Mouse (Mus musculus) heart, adult 11 months (tissue): ENCODE results near the gene Hmcn1.

ENCODE experiments used
- DNase-seq: peaks from one replicate; pipeline ENCODE4 v3.0.0; 2022

The Hmcn1 gene

DNA sequence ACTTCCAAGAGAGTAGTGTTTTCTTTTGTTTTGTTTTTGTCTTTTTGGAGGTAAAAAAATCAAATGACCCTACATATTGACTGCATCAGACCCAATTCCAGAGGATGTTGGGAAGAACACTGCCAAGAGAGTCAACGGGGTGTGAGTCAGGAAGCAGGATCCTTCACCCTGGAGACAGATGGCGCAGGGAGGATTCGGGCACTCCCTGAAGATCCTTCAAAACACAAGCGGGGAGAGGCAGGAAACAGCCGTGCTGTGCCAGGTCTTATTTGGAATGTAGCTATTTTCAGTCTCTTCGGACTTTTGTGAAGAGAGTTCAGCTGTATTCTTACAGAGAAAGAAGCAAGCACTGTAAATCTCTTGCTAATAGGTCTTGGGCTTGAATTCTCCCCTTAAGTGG, 120.0 kb downstream of the Hmcn1 start:
- DNase-seq: peak; percentile 97

- DNase-seq: no peak
These were observed 121.1 kb downstream of the Hmcn1 start for GRCm38 (mm10) chr1:150872105-150872504.

DNA sequence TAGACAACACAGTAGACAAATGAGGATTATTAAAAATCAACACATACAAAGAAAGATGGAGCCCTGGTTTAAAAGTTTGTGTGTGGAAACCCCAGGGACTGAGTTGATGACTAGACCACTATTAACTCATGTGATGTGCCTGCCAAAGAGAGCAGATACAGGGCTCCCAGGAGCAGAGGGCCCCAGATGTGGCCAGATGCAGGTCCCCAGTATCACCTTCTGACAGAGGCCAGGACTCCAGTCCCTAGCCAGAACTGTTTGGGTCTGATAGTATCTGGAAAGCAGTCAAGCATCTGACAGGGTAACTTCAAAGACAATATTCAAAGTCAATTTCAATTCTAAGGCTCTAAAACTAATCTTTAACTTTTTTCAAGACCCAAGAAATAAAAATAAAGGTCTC, 124.0 kb downstream of the Hmcn1 start:
- DNase-seq: no peak

DNA sequence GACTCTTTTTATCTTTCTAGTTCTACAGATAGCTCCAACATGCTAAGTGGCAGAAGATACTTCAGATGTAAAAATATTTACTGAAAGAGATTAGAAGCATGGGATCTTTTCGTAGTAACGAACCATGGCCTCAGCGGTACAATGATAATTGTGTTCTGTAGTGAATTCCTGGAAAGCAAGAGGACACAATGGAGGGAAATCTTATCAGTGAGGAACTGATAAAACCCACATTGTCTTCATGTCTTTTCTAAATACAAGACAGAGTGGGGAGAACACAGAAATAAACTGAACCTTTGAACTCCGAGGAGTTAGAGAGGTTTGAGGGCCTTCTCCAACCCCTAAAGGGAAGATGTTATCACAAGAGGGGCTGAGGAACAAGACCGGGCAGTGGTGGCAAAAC, 126.6 kb downstream of the Hmcn1 start:
- DNase-seq: no peak

DNA sequence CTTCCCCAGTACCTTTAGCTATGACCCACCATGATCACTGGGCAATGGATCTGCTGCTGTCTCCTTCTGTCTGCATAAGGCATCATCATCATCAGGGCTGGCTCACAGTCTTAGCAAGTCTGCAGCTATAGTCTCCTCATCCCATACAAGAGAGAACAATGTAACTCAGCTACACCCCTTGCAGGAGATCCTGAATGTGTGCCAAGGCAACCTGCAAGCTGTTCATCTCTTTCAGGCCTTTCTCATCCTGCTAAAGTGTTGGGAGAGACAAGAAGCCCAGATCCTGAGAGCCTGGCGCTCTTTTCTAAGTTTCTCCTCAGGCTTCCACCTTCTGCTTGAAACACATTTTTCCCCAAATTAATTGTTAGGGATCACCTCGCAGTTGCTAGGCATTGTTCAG, 135.5 kb downstream of the Hmcn1 start:
- DNase-seq: no peak

GRCm38 (mm10) chr1:150833448-150833847, 159.8 kb downstream of the Hmcn1 start:
- DNase-seq: no peak

DNA sequence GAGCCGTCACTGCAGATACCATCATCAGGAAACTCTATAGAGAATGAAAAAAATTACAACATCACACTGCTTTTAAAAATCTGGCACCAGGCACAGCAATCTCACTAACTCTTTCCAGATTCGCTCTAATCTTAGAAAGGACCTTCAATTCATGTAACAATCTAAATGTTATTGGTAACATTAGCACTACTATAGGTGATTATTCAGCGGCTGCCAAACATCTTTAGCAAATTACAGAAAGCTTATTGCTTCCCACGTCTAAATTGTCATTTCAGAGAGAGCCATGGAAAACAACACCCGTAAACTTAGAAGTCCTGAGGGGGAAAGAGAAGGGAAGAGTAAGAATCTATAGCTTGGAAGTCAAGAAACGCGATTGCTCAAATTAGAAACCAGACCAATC, 163.4 kb downstream of the Hmcn1 start:
- DNase-seq: no peak

DNA sequence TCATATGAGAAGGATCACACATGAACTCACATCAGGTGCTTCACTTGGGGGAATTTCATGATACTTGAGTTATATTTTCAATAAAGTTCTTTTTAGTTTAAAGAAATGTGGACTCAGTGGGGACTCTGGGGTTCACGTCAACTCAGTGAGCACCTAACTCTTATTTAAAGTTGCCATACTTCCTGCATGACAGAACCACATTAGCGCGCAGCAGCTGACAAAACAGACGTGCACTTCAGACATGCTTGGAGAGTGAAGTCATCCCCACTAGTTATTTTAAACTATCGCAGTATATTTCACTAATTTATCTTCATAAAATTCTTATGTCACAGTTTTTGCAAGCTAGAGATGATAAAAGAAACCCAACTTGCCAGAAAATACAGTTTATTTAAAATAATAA, 166.1 kb downstream of the Hmcn1 start:
- no peak for DNase-seq

DNA sequence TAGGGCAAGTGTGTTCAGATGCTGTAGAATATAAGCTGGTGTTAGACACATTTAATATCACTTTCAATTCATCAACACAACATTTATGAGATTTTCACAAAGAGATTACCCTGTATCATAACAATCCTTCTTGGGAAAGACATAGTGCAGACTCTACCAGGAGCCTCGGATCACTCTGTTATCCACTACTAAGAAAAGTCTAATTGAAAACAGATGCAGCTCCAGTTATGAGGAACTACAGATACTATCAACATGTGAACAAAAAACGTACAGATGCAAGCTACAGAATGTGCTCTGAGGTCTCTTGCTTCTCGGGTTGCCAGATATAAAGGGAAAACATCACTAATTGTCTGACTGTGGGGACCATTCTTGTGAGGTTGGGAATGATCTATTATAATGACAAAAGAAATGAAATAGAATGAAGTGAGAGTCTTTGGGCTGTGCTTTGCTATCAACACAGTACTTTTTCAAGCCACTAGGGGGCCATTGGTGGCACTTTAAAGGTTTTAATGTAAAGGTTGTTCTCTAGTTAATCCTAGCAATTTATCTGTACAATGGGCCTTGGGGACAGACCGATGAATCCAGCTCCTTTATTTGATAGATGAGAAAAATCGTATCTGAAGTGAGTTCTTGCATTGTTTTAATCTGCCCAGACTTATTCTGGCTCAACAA, 168.8 kb downstream of the Hmcn1 start:
- DNase-seq: no peak

DNA sequence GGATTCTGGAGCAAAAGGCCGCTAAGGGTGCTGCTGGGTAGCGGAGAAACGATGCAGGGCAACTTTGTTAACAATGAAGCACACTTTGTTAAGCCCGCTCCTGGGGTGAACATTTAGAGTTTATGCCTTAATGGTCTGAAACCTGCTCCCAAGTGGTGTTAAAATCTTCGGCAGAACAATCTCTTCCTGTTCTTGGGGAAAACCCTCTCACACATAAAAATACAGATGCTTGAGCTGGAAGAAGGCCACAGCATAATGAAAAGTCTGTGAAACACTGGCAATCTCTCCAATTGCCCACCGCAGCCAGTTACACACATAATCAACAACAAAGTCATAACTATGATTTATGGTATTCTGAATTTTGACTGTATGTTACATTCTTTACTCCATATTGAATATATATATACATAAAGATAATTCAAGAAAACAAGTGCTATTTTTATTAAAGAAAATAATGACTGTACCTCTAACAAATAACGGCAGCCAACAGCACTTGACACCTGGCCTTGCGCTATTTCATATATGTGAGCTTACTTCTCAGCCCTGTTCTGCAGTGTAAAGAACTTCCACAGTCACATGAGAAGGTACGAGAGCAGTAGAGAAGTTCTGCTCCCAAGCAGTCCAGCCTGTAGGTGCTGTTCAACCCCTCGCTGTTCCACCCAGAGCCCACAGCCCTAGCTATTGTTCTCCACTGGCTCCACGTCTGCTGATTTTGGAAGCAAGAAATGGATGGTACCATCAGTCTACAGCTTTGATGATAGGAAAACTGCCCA, 177.0 kb downstream of the Hmcn1 start:
- DNase-seq: no peak

GRCm38 (mm10) chr1:150814917-150815316, 178.3 kb downstream of the Hmcn1 start:
- no peak for DNase-seq

DNA sequence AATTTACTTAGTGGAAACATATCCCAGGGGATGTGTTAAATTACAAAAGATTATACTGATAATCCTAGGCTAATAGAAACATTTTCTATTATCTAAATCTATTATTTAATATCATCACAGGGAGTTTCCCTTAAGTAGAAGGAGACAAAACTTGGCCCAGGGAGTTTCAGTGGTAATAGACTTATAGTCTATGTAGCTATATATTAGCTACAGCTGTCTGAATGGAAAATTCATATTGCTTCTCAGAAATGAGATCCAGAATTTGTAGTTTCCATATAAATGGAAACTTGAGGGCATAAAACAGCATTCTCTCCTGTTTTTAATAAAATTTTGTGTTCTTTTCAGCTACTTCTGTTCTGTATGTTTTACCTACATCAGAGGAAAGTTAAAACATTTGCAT, 179.9 kb downstream of the Hmcn1 start:
- no peak for DNase-seq

- no peak for DNase-seq
These were observed 186.4 kb downstream of the Hmcn1 start for GRCm38 (mm10) chr1:150806864-150807263.

GRCm38 (mm10) chr1:150805466-150805865, 187.8 kb downstream of the Hmcn1 start:
- no peak for DNase-seq

DNA sequence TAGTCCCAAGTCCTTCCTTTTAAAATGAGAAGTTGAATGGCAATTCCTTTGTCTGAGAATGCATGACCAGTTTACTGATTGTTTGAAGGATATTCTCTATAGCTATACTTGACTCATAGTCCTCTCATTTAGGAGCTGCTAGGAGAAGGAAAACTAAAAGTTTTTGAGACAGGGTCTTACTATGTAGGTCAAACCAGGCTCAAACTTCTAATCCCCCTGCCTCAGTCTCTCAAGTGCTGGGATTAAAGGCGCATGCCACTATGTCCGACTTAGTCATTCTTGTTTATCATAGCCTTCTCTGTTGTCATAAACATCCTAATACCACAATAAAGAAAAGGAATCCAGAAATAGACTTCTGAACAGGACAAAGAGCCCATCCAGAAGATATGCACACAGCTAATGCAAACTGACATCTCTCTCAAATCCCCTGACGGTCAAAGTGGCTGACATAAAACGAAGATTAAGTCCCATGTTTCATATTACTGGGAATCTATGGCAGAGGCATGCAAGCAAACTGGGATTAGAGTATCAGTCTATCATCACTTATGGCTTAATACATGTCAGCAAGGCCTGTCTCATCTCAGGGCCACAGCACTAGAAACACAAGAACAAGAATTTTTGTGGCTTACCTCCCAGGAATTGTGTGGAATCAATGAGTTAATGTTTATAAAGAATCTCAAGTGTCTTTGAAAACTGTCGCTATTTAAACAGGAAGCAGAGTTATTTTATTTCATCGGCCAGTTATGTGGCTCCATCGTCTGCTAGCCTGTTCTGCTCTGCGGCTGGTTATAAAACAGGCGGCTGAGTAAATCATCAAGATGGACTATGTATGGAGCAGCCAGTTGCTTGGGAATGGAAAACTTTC, 188.8 kb downstream of the Hmcn1 start:
- DNase-seq: no peak

DNA sequence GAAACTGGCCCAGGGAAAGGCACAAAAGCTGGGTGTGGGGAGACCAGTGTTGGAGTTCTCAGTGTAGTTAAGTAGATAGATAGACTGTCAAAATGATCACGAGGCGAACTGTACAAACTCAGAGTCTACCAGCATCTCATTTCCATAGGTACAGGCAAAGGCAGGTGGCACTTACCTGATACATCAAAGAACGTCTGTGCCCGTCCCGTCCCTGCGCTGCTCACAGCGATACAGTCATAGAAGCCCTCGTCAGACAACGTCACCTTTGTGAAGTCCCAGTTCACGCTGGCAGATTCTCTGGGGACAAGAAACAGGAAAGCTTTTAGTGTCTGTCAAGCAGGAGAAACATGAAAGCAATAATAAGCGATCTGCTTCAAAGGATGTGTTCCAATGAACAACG, 190.6 kb downstream of the Hmcn1 start:
- no peak for DNase-seq

DNA sequence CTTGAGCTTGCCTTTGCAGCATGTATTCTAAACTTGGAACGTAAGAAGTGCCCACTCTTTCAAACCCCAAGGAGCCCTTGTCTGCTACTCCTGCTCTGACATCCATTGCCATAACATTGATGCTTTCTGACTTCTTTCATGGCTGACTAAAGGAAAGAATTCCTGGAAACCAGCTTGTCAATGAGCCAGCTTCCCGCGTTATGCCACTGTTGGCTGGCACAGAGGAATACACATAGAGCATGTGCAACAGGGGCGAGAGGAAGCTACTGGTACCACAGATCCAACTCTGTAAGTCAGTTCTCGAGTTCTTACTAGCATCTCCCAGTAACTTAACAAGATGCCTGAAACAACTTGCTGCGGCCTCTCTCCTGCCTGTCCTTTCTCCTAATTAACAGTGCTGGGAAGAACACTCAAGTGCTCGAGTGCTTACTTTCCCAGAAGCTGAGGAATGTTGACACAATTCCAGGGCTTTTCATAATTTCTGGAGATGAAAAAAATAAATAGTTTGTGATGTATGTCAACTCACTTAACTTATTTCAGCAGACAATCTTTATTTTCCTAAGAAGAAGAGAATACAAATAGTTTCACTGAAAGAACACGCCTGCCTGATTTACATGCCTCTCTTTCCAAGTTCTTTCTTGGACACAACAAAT, 192.5 kb downstream of the Hmcn1 start:
- DNase-seq: no peak

DNA sequence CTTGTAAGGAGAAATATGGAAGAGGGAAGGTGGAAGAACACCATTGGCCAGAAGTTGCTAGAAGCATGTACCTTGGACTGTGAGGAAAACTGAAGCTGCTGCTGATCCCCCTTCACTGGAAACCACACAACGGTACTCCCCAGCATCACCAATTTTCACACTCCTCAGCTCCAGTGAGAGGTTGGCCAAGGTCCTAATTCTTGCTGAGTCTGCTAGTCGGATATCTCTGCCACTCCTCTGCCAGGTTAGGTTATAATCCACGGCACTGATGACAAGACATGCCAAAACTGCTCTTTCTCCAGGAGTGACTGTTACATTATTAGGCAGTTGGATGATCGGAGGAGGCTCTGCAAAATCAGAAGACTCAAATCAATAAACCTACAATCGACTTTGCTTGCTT, 194.6 kb downstream of the Hmcn1 start:
- DNase-seq: peak; percentile 64

- DNase-seq: no peak
These were observed 206.5 kb downstream of the Hmcn1 start for GRCm38 (mm10) chr1:150786746-150787145.

DNA sequence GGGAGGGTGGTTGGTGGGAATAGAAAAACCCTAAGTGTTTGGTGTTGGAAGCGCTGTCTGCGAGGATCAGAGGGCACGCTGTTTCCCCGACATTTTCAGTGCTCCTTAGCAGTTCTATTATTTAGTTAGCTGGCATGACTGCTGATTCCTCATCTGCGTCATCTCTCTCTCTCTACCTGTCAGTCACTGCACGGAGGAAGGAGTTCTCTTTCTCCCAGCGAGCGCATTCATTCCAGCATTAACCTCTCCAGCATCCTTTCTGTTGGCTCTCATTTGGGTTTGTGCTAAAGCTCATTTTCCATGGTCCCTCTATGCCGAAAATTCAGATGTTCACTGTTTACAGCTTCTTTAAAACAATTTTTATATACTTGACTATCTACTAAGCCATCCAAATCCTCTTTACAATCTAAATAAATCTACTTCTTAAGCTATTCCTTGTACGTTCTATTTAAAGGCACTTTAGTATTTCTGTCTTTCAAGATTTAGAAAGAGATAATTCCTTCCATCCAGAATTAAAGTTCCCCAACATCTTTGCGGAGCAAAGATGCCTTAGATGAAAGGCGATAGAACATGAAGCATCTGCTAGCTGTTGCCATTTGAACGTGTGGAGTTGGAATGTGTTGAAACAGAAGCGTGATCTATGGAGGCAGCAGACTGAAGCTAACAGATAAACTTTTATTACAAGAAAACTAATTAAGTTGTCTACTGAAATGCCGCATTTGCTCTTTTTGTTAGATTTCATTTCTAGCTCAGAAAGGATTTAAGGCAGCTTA, 210.0 kb downstream of the Hmcn1 start:
- DNase-seq: no peak

GRCm38 (mm10) chr1:150779902-150780301, 213.3 kb downstream of the Hmcn1 start:
- DNase-seq: no peak

DNA sequence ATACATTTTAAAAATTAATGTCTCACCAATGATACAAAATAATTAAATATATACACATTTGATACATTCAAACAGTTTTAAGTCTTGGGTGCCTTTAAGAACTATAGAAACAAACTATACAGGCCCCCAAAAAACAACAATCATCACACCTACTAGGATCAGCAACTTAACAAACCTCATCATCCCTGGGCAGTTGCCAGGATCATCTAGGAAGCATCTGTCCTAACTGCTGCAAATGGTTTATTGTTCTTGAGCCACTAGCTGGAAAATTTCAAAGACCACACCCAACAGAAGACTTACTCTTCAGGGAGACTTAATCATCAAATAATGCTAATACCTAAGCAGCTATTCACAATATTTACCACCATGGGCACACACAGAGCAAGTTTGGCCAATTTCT, 216.5 kb downstream of the Hmcn1 start:
- DNase-seq: no peak
